ENCODE assay signal across 1 mouse cellular context in genomic region chr15:89075478-89076147, GRCm38 (mm10).
TF ChIP-seq lines count a peak whose summit lies in the region.

No protein-coding gene starts in this region.

TF ChIP-seq in CH12.LX, 34 proteins besides CTCF, POLR2A, EP300 and RAD21:
- peak; percentile 59 for TF ChIP-seq TCF12 (IDR thresholded peaks at IDR 0.05; ENCODE audit: low read depth, low read length)
- TF ChIP-seq MXI1 (IDR thresholded peaks at IDR 0.05; ENCODE audit: low read depth, low read length): peak; percentile 31; the same call in 1 of the 2 replicates
- TF ChIP-seq ZMIZ1 (IDR thresholded peaks at IDR 0.05; ENCODE audit: low read depth, low read length): 0 out of 2 replicates have a peak, but pooled peaks have one; percentile 10
- peak; percentile 63; the same call in 1 of the 2 replicates for TF ChIP-seq MAZ (IDR thresholded peaks at IDR 0.05; ENCODE audit: low read depth, low read length)
- TF ChIP-seq MYC (IDR thresholded peaks at IDR 0.05; ENCODE audit: low read depth, low read length): no peak
- TF ChIP-seq NELFE (IDR thresholded peaks at IDR 0.05; ENCODE audit: low read depth, low read length): peak; percentile 19
- TF ChIP-seq HCFC1 (IDR thresholded peaks at IDR 0.05; ENCODE audit: low read depth, low read length): peak; percentile 70
- TF ChIP-seq MAFK (IDR thresholded peaks at IDR 0.05; ENCODE audit: insufficient replicate concordance, low read length): no peak
- TF ChIP-seq SIN3A (IDR thresholded peaks at IDR 0.05; ENCODE audit: low read length): peak; percentile 81
- peak; percentile 61 for TF ChIP-seq NRF1 (IDR thresholded peaks at IDR 0.05; ENCODE audit: low read depth, low read length)
- 0 out of 2 replicates have a peak, but pooled peaks have one; percentile 24 for TF ChIP-seq UBTF (IDR thresholded peaks at IDR 0.05; ENCODE audit: low read depth, low read length)
- no peak for TF ChIP-seq ETS1 (conservative IDR thresholded peaks at IDR 0.05; ENCODE audit: low read depth, low read length)
- 0 out of 2 replicates have a peak, but pooled peaks have one; percentile 39 for TF ChIP-seq KAT2A (IDR thresholded peaks at IDR 0.05; ENCODE audit: insufficient replicate concordance, low read length)
- TF ChIP-seq TBP (conservative IDR thresholded peaks at IDR 0.05; ENCODE audit: low read depth, low read length): no peak
- peak; percentile 15; the same call in 1 of the 2 replicates for TF ChIP-seq ELF1 (IDR thresholded peaks at IDR 0.05; ENCODE audit: low read depth, low read length)
